Mouse (Mus musculus): ENCODE results near the gene St6galnac3.

DNA sequence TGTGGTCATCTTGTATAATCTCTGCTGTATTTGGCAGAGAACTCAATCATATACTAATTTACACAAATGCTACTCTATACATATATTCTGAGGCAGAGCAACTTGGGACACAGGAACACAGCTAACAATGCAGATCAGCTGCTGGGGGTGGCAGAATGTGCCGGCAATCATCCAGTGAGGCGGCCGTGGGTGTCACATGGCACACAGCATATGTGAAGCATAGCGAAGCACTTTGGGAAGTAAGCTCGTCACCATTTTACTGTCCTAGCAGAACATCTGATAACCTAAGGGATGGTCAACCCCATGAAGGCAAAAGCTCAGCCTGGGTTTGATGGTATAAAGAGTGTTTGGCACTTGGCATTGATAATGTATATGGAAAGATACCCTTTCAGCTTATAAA is 520.9 kb downstream of the St6galnac3 start:
- TF ChIP-seq EP300 (optimal IDR thresholded peaks at IDR 0.05) (no peak), CTCF (IDR thresholded peaks at IDR 0.05; ENCODE audit: low read depth) (no peak)
